In the genomic region with DNA sequence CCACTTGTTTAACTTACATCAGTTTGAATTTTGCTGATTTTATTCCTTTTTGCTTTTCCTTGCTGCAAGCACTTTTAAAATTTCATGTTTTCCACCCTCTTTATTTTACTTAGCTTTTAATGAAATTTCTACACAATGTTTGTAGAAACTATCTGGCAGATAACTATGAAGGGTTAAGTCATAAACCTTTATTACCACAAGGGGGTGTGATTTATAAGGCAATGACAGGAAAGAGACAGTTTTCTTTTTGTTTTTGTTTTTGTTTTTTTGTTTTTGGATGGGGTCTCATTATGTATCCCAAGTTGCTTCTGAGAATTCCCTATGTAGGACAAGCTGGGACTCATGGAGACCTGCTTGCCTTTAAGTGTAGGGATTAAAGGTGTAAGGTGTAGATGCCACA, we compare ENCODE assay signal across 30 mouse cellular contexts. TPM values are rescaled to one million over a fixed set of nuclear protein-coding genes. Genes with fewer than 3 reads are reported as not detected.
DNase-seq lines count a peak whose midpoint lies in the region; ATAC-seq and TF ChIP-seq lines count a peak whose summit lies in the region.
"Had no signal": no experiment of that assay in that cellular context is flagged by ENCODE, and none has a peak within 500 bp of the region (broad histone marks: within the 10 kb centered on the region; RNA-seq: fewer than 3 reads in every experiment).

No protein-coding gene starts in this region.

- no peak overlapping the region for H3K4me2 ChIP-seq in midbrain, embryonic 11.5 days
- no peak overlapping the region for H3K4me2 ChIP-seq in midbrain, embryonic 14.5 days (ENCODE audit: low read length)
- H3K4me2 ChIP-seq: embryonic facial prominence, embryonic 13.5 days; forebrain, embryonic 12.5 days; forebrain, embryonic 15.5 days; heart, embryonic 11.5 days; hindbrain, embryonic 15.5 days; intestine, embryonic 15.5 days had no signal

- DNase-seq in heart, adult 2 months, result no peak
- DNase-seq in heart, adult 8-10 months (ENCODE audit: low spot score), result no peak
- DNase-seq in layer of hippocampus, adult 2 months (ENCODE audit: low spot score in 2 of 2), result no peak
- no peak for DNase-seq in layer of hippocampus, postnatal 14 days (ENCODE audit: low spot score in 2 of 2)
- peak; percentile 12 for DNase-seq in midbrain, embryonic 11.5 days (ENCODE audit: low spot score, missing footprints)
- DNase-seq in midbrain, embryonic 14.5 days, result no peak
- peak; percentile 9 for DNase-seq in MEL (ENCODE audit: low read depth, low spot score)
- DNase-seq in gastrocnemius, postnatal 36 days, result no peak
- DNase-seq: adrenal gland, adult 8-10 months; adrenal gland, postnatal 25 days; B cell, adult 2 months; cerebellum, adult 11-12 months; cerebellum, adult 8-10 months; cerebellum, postnatal 10 days; cerebellum, postnatal 36 days; embryo, embryonic 11 days; gastrocnemius, adult 2 months; gastrocnemius, postnatal 14 days; heart, adult 18-20 months; heart, postnatal 10 days; heart, postnatal 36 days had no signal

- H3K9me3 ChIP-seq in midbrain, embryonic 11.5 days (ENCODE audit: control insufficient read depth, low read length), result no peaks in the 10 kb centered on the region
- no peaks in the 10 kb centered on the region for H3K9me3 ChIP-seq in midbrain, embryonic 14.5 days (ENCODE audit: control insufficient read depth, low read length)
- H3K9me3 ChIP-seq in MEL (replicated peaks; ENCODE audit: insufficient read depth, low read length), result no peaks in the 10 kb centered on the region
- H3K9me3 ChIP-seq: embryonic facial prominence, embryonic 10.5 days; embryonic facial prominence, embryonic 13.5 days; forebrain, embryonic 12.5 days; forebrain, embryonic 15.5 days; hindbrain, embryonic 15.5 days; intestine, embryonic 15.5 days had no signal

- intact Hi-C loops in heart, adult 2 months (cut with DNase I), result no loop called here
- intact Hi-C loops in gastrocnemius, postnatal 36 days (cut with DNase I), result no loop called here

- TF ChIP-seq RAD21 in MEL (IDR thresholded peaks at IDR 0.05; ENCODE audit: low read depth, low read length), result peak; percentile 40

- H3K27me3 ChIP-seq in heart, adult 2 months (ENCODE audit: control insufficient read depth, insufficient read depth, low read length), result no peaks in the 10 kb centered on the region
- no peaks in the 10 kb centered on the region for H3K27me3 ChIP-seq in midbrain, embryonic 11.5 days (ENCODE audit: control insufficient read depth, insufficient read depth, low read length)
- H3K27me3 ChIP-seq in midbrain, embryonic 14.5 days (ENCODE audit: control insufficient read depth, insufficient read depth, low read length), result no peaks in the 10 kb centered on the region
- H3K27me3 ChIP-seq in MEL (ENCODE audit: control insufficient read depth in 1 of 2, insufficient read depth in 2 of 2, low read length in 2 of 2), result peaks cover 0 to 2% of the 10 kb centered on the region in 2 experiments; a peak in 1 of 4 replicates
- H3K27me3 ChIP-seq: embryonic facial prominence, embryonic 13.5 days; forebrain, embryonic 12.5 days; forebrain, embryonic 15.5 days; hindbrain, embryonic 15.5 days; intestine, embryonic 15.5 days had no signal

- TF ChIP-seq POLR2A in heart, adult 2 months (IDR thresholded peaks at IDR 0.05; ENCODE audit: insufficient read depth, low read depth, low read length), result no peak
- TF ChIP-seq POLR2A in MEL (IDR thresholded peaks at IDR 0.05; ENCODE audit: control insufficient read depth in 1 of 2, insufficient read depth in 1 of 2, low read depth in 1 of 2, low read length in 2 of 2, poor library complexity in 1 of 2), result no peak

- H3K36me3 ChIP-seq in heart, adult 2 months (ENCODE audit: control insufficient read depth, insufficient read depth, low read length), result no peaks in the 10 kb centered on the region
- no peaks in the 10 kb centered on the region for H3K36me3 ChIP-seq in midbrain, embryonic 11.5 days (ENCODE audit: control insufficient read depth, insufficient read depth, low read length)
- H3K36me3 ChIP-seq in midbrain, embryonic 14.5 days (ENCODE audit: control insufficient read depth, insufficient read depth, low read length), result no peaks in the 10 kb centered on the region
- H3K36me3 ChIP-seq in MEL (ENCODE audit: control insufficient read depth in 1 of 2, insufficient read depth in 2 of 2, low read length in 2 of 2), result no peaks in the 10 kb centered on the region
- H3K36me3 ChIP-seq: embryonic facial prominence, embryonic 10.5 days; embryonic facial prominence, embryonic 13.5 days; forebrain, embryonic 12.5 days; forebrain, embryonic 15.5 days; hindbrain, embryonic 15.5 days; intestine, embryonic 15.5 days had no signal

- ATAC-seq in midbrain, embryonic 11.5 days (ENCODE audit: low FRiP score), result no peak
- ATAC-seq in midbrain, embryonic 14.5 days (ENCODE audit: low FRiP score, low TSS enrichment), result no peak
- ATAC-seq: activated CD4-positive, CD25-positive, alpha-beta regulatory T cell, adult 4 months; forebrain, embryonic 15.5 days; intestine, embryonic 15.5 days had no signal

- no peak overlapping the region for H3K9ac ChIP-seq in heart, adult 2 months (ENCODE audit: low read depth, low read length)
- H3K9ac ChIP-seq in midbrain, embryonic 11.5 days (ENCODE audit: low read length), result no peak overlapping the region
- no peak overlapping the region for H3K9ac ChIP-seq in midbrain, embryonic 14.5 days (replicated peaks; ENCODE audit: low read length)
- H3K9ac ChIP-seq in MEL (ENCODE audit: control insufficient read depth, low read depth, low read length, poor library complexity, severe bottlenecking), result no peak overlapping the region
- H3K9ac ChIP-seq: embryonic facial prominence, embryonic 13.5 days; forebrain, embryonic 12.5 days; forebrain, embryonic 15.5 days; hindbrain, embryonic 15.5 days; intestine, embryonic 15.5 days had no signal

- no peak for TF ChIP-seq EP300 in heart, adult 2 months (IDR thresholded peaks at IDR 0.05; ENCODE audit: insufficient read depth, low read depth, low read length)
- no peak for TF ChIP-seq EP300 in MEL (IDR thresholded peaks at IDR 0.05; ENCODE audit: low read depth in 1 of 2, low read length in 2 of 2)

- H3K4me1 ChIP-seq in heart, adult 2 months (ENCODE audit: control insufficient read depth, insufficient read depth, low read length), result no peaks in the 10 kb centered on the region
- no peaks in the 10 kb centered on the region for H3K4me1 ChIP-seq in midbrain, embryonic 11.5 days (ENCODE audit: control insufficient read depth, insufficient read depth, low read length)
- no peaks in the 10 kb centered on the region for H3K4me1 ChIP-seq in midbrain, embryonic 14.5 days (ENCODE audit: control insufficient read depth, insufficient read depth, low read length)
- no peaks in the 10 kb centered on the region for H3K4me1 ChIP-seq in MEL (ENCODE audit: control insufficient read depth in 1 of 2, insufficient read depth in 2 of 2, low read length in 2 of 2)
- H3K4me1 ChIP-seq: embryonic facial prominence, embryonic 10.5 days; embryonic facial prominence, embryonic 13.5 days; forebrain, embryonic 12.5 days; intestine, embryonic 15.5 days had no signal

- peak; percentile 34 for TF ChIP-seq CTCF in heart, adult 2 months (IDR thresholded peaks at IDR 0.05)
- TF ChIP-seq CTCF in layer of hippocampus, adult 2 months (conservative IDR thresholded peaks at IDR 0.05), result peak; percentile 74
- peak in 1 of 3 experiments; percentile 48; a peak in 2 of 6 replicates for TF ChIP-seq CTCF in MEL (IDR thresholded peaks at IDR 0.05 in 2 of 3, conservative IDR thresholded peaks at IDR 0.05 in 1 of 3; ENCODE audit: control insufficient read depth in 1 of 3, insufficient read depth in 1 of 3, low read depth in 2 of 3, low read length in 3 of 3, poor library complexity in 1 of 3, severe bottlenecking in 1 of 3)

- H3K79me2 ChIP-seq in heart, adult 2 months (replicated peaks; ENCODE audit: control insufficient read depth, insufficient read depth, low read length), result no peaks in the 10 kb centered on the region
- H3K79me2 ChIP-seq in MEL (ENCODE audit: control insufficient read depth, insufficient read depth, low read length, poor library complexity), result no peaks in the 10 kb centered on the region

- no peak overlapping the region for H3K27ac ChIP-seq in heart, adult 2 months
- no peak overlapping the region for H3K27ac ChIP-seq in layer of hippocampus, adult 2 months
- no peak overlapping the region for H3K27ac ChIP-seq in midbrain, embryonic 11.5 days (ENCODE audit: low read depth, low read length)
- no peak overlapping the region for H3K27ac ChIP-seq in midbrain, embryonic 14.5 days (replicated peaks; ENCODE audit: low read depth, low read length)
- H3K27ac ChIP-seq in MEL (ENCODE audit: control insufficient read depth, low read depth, low read length), result no peak overlapping the region
- H3K27ac ChIP-seq: embryonic facial prominence, embryonic 10.5 days; embryonic facial prominence, embryonic 13.5 days; forebrain, embryonic 12.5 days; forebrain, embryonic 15.5 days; gastrocnemius, adult 2 months; hindbrain, embryonic 15.5 days; intestine, embryonic 15.5 days had no signal

- no peak overlapping the region for H3K4me3 ChIP-seq in heart, adult 2 months
- no peak overlapping the region for H3K4me3 ChIP-seq in layer of hippocampus, adult 2 months
- no peak overlapping the region for H3K4me3 ChIP-seq in midbrain, embryonic 11.5 days (ENCODE audit: low read depth, low read length)
- no peak overlapping the region for H3K4me3 ChIP-seq in midbrain, embryonic 14.5 days (replicated peaks; ENCODE audit: low read depth, low read length)
- H3K4me3 ChIP-seq in MEL (ENCODE audit: control insufficient read depth in 1 of 2, insufficient read depth in 1 of 2, low read depth in 2 of 2, low read length in 2 of 2), result no peak overlapping the region
- H3K4me3 ChIP-seq: embryonic facial prominence, embryonic 10.5 days; embryonic facial prominence, embryonic 13.5 days; erythroblast, embryonic 14.5 days; forebrain, embryonic 12.5 days; forebrain, embryonic 15.5 days; gastrocnemius, adult 2 months; hindbrain, embryonic 15.5 days; intestine, embryonic 15.5 days had no signal

TF ChIP-seq in MEL, 35 proteins besides CTCF, POLR2A, EP300 and RAD21:
- TF ChIP-seq GATA1 (IDR thresholded peaks at IDR 0.05; ENCODE audit: low read depth, low read length) (no peak), SMC3 (IDR thresholded peaks at IDR 0.05; ENCODE audit: low read depth, low read length) (peak; percentile 51), ZNF384 (IDR thresholded peaks at IDR 0.05; ENCODE audit: low read depth, low read length) (no peak)

RNA-seq across cellular contexts. Expression of gene Cetn3, which starts 39.9 kb away (rescaled TPM):
- 10 to 100 TPM; 52.0 to 53.0 TPM for total RNA-seq in heart, adult 2 months (2021)
- 5.0 and 12.9 TPM in 2 replicates for polyA plus RNA-seq in heart, adult 2 months (2012; rRNA removed)
- 10 to 100 TPM; 42.4 to 60.0 (median 51.5) TPM for total RNA-seq in heart, adult 8-10 months (2022)
- total RNA-seq in layer of hippocampus, adult 2 months (2021), result 100 to 1,000 TPM; 103 to 115 TPM
- total RNA-seq in layer of hippocampus, postnatal 14 days (2021), result 100 to 1,000 TPM; 116 to 124 TPM
- polyA plus RNA-seq in midbrain, embryonic 11.5 days (2014; fragmentation: Nextera tagmentation; extraction: Ambion mirVana), result 279 and 302 TPM in 2 replicates
- polyA plus RNA-seq in midbrain, embryonic 14.5 days (2014; fragmentation: Nextera tagmentation; extraction: Ambion mirVana), result 261 and 274 TPM in 2 replicates
- total RNA-seq in MEL (2012; rRNA removed), result 70.2 and 77.6 TPM in 2 replicates
- 100 to 1,000 TPM in 1 of 2 experiments, not detected in 1; 101 TPM for polyA plus RNA-seq in MEL (2012; ENCODE audit: insufficient read depth in 1 of 2, insufficient read length in 2 of 2, low read depth in 1 of 2, low replicate concordance in 2 of 2, missing spikeins in 1 of 2)
- total RNA-seq in gastrocnemius, postnatal 36 days (2021), result 10 to 100 TPM; 23.2 to 28.0 TPM

Comparison
In these comparisons a context has a peak if more than half of its experiments do, and no peak if none do; other contexts are left out.
1. DNase-seq: peak in midbrain, embryonic 11.5 days (single experiment) and MEL (single experiment); none in heart, adult 2 months (0 of 2), heart, adult 8-10 months (single experiment), layer of hippocampus, adult 2 months (0 of 2), layer of hippocampus, postnatal 14 days (0 of 2), midbrain, embryonic 14.5 days (single experiment) and gastrocnemius, postnatal 36 days (0 of 2).